Mouse (Mus musculus) testis, adult 2 months (tissue): Measurements from ENCODE around the gene Lhx5.

Experiments used
- CTCF ChIP-seq: fragments of 200-500 bp; IDR thresholded peaks from 2 replicates; pipeline ENCODE4 v1.5.1; 2012; ENCODE audit warnings: low read depth, mild to moderate bottlenecking, inconsistent platforms, low read length, moderate library complexity; ENCODE audit not compliant: control insufficient read depth, insufficient read depth, insufficient replicate concordance
- POLR2A ChIP-seq: fragments of 200-500 bp; IDR thresholded peaks from 2 replicates; pipeline ENCODE4 v1.6.1; 2012; ENCODE audit warnings: low read depth, mild to moderate bottlenecking, inconsistent platforms, low read length, moderate library complexity; ENCODE audit not compliant: control insufficient read depth

DNA sequence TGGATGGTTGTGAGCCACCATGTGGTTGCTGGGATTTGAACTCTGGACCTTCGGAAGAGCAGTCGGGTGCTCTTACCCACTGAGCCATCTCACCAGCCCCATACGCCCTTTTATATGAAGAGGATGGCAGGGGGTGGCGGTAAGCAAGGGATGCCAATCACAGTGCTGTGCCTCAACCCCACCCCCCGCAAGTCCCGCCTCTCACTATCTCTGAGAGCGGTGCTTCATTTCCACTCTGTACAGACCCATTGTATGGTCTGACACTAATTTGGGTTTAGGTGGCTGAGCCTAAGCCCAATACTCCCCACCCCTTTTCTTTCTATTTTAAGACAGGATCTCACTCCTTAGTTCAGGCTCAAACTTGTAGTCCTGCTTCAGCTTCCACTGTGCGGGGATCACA is 44.4 kb downstream of the Lhx5 start:
- TF ChIP-seq CTCF, result no peak
- no peak for TF ChIP-seq POLR2A
